Mouse (Mus musculus): ENCODE measurements around the gene Plch2.

The Plch2 gene

DNA sequence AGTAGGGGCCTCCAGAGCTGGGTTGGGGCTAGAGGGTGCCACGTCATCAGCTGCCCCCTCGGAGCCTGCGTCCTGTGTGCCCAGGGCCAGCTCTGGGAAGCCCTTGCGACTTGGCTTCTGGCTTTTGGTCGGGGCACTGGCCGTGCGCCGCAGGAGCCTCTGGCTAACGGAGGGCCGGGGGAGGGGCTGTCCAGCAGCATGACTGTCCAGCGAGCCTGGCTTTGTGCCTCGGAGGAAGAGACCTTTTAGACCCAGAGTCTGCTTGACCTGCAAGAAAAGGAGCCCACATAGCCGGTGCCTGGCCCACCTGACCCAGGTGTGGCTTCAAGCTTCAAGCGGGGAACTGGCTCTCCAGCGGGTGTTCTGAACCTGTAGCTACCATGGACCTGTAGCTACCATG, 69.8 kb downstream of the Plch2 start:
- DNase-seq (ENCODE audit: low spot score), result no peak

DNA sequence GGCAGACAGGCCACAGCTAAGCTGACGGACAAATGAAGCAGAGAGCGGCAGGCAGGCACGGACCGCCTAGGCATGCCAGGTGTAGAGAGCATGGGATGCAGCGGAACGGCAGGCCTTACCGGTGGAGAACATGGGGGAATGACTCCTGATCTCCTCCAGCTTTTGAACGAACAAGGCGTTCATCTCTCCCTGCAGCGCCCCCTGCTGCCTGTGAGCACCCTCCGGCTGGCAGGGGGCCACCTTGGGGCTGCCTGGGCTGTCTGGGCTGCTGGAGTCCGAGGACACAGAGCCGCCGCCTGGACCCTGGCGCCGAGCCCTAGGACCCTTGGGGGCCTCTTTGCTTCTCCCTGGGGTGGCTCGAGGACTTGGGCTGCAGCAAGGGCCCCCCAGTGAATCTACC, 70.5 kb downstream of the Plch2 start:
- DNase-seq (ENCODE audit: low spot score), result peak; percentile 56

DNA sequence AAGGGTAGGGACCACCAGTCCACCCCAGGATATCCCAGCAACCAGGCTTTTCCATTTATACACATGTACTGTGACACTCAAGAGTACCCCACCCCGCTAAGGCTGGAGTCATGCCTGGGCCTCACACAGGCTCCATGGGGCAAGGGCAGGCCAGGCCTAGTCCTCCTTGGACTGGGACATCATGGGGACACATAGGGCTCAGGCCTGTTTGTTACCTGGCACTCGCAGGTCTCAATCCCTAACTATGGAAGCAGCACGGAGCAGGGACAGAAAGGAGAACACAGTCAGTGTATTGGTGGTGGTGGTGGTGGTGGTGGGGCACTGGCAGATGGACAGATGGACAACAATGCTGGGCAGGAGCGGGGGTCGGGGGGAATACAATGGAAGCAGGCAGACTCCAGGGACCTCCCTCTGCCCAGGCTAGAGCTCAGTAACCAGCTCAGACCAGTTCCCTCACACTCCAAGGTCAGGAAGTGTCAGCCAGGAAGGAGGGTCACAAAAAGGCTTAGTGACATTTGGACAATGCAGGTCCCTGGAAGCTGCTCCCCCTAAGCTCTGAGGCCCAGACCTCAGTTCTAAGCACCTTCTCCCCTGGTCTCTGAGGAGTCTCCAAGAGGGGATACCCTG, 71.3 kb downstream of the Plch2 start:
- no peak for DNase-seq (ENCODE audit: low spot score)

DNA sequence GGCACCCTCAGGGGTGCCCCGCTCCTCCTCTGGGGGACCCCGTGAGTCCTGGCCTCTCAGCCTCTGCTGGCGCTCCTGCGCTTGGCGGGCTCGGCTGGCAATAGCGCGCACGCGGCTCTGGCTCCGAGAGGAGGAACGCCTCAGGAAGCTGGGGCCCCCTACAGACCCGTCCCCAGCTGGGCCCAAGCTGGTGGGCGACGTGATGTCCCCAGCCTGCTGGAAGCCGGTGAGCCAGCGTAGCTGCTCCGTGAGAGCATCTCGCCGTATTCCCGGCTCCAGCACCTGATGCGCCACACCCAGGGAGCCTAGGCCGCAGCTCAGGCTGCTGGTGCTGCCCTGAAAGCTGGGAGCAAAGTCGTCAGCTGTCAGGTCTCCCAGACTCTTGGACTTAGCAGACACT, 72.8 kb downstream of the Plch2 start:
- DNase-seq (ENCODE audit: low spot score), result no peak

DNA sequence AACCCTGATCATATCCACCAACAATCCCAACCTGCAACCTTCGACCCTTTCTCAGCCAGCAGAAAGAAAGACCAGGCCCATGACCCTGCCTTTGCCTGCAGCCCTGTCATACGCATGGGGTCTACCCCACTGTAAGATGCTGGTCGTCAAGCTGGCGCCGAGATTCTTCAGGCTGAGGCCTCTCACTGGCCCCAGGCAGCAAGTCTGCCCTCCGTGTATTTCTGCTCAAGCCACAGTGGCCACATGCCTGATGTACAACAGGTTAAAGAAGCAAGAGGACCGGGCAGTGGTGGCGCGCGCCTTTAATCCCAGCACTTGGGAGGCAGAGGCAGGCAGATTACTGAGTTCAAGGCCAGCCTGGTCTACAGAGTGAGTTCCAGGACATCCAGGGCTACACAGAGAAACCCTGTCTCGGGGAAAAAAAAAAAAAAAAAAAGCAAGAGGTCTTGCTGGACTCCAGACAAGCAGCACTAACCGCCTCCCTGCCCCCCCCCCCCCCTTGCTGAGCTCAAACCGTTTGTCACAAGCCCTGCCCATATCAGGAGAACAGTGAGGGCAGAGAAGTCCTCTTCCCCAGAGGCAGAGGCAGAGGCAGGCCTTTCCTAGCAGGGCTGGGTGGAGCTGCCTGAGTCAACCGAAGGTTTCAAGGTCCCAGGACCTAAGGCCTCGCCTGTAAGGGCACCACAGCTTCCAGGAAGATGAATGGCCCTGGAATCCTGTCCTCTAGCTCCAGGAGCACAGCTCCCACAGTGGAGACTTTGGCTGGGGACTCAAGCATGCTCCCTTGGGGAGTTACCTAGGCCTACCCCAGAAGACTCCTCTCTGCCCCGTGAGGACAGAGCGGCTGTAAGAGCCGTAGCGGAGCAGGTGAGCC, 74.1 kb downstream of the Plch2 start:
- no peak for DNase-seq (ENCODE audit: low spot score)

DNA sequence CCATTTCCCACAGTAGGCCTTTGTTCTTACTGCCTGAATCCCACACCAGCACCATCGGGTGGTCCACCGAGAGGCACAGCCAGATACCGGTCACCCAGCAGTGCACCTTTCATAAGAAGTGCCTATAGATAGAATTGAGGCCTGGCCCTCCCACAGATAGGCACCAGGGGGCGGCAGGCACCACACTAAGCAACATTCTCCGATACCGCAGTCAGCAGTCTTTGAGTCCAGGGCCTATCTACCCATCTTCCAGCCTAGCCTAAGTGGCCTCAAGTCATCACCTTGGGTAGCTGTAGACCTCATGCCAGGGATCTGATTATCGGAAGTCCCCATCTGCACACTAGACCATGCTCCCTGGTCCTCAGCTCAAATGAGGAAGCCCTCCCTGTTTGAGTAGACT, 75.1 kb downstream of the Plch2 start:
- DNase-seq (ENCODE audit: low spot score), result peak; percentile 29

DNA sequence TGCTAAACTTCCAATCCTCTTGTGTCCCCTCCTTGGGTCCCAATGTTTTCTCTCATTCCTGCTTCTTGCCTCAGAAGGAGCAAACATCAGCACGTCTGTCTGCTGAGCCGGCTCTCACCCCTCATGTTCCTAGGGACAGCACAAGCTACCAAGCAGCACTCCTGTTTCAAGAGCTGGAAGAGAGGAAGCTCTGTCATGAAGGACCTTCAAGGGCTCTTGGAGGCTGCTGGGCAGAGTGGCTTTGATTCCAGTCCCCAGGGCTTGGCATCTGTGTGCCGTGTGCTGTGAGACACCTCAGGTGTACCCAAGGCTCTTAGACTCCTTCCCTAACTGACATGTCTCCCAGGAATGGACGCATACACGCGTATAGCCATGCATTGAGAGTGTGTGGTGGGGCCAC, 75.5 kb downstream of the Plch2 start:
- DNase-seq (ENCODE audit: low spot score), result no peak

DNA sequence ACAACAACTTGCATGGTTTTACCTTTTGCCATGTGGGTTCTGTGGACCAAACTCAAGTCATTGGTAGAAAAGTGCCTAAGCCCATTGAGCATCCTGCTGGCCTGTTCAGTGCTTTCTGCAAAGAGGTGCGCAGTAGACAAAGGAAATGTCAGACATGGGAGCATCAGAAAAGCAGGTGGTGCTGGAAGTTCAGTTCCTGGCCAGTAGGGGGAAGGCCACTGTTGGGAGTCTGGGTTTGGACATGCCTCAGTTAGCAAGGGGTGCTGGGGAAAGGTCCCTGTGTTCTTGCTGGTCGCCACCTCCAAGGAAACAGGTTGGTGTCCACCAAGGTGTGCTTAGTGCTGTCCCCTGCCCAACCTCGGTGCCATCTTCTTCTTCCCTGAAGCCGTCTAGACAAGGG, 76.5 kb downstream of the Plch2 start:
- DNase-seq (ENCODE audit: low spot score), result no peak

DNA sequence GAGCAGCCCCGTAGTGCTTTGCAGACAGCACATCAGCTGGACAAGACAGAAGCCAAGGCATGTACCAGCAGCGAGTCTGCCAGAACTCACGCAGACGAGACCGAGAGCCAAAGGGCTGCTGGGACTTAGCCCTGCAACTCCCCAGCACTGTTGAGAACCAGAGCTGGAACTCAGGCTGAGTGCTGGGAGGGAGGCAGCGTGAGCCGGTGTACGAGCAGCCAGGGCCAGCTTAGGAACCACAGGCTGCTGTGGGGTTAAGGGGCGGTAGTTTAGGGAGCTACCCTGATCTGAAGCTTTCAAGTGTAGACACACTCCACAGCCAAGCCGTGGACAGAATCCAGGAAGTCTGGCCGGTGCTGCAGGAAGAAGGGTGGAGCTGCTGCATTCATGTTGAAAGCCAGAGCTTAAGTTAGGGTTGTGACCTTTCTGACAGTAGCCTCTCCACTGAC, 82.4 kb downstream of the Plch2 start:
- DNase-seq (ENCODE audit: low spot score), result no peak

DNA sequence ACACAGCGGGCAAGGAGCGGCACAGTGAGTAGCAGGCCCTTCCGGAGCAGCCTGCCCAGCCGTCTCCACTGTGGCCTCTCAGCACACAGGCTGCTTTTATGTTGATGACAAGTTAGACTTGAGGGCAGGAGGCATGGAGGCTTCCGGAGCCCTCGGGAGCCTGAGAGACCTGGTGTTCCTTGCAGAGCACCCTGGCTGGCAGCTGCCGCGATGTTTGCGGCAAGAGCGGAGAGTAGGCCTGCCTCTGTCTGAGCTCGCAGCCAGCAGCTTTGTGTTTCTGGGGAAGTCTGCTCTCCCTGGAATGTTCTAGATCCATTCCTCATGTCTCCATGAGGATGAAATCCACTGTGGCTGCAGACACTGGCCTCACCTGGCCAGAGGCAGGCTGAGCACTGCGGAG, 84.0 kb downstream of the Plch2 start:
- no peak for DNase-seq (ENCODE audit: low spot score)

DNA sequence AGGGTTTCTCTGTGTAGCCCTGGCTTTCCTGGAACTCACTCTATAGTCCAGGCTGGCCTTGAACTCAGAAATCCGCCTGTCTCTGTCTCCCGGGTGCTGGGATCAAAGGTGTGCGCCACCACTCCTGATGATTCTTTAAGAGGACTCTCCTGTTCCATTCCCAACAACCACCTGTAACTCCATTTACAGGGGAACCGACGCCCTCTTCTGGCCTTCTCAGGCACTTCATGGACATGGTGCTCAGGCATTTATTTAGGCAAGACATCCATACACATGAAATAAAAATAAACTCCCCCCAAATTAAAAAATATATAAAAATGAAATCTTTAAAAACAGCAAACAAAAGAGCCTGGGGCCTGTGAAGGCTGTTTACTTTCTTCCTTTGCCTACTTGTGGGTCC, 89.4 kb downstream of the Plch2 start:
- peak; percentile 50 for DNase-seq (ENCODE audit: low spot score)

DNA sequence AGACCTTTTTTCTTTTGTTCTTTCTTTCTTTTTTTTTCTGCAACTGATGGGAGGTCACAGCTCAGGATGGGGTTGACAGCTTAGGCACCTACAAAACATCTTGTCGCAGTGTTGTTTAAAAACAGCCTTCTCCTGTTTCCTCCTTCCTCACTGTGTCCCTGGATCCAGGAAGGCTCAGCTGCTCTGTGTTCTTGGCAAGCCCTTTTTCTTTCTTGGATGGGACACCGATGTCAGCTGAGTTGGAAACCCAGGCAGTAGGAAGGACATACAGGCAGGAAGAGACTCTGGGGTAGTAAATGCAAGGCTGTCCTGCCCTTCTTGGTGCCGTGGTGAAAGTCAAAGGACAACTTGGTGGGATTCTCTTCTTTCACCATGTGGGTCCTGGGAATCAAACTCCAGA, 90.7 kb downstream of the Plch2 start:
- DNase-seq (ENCODE audit: low spot score), result no peak

DNA sequence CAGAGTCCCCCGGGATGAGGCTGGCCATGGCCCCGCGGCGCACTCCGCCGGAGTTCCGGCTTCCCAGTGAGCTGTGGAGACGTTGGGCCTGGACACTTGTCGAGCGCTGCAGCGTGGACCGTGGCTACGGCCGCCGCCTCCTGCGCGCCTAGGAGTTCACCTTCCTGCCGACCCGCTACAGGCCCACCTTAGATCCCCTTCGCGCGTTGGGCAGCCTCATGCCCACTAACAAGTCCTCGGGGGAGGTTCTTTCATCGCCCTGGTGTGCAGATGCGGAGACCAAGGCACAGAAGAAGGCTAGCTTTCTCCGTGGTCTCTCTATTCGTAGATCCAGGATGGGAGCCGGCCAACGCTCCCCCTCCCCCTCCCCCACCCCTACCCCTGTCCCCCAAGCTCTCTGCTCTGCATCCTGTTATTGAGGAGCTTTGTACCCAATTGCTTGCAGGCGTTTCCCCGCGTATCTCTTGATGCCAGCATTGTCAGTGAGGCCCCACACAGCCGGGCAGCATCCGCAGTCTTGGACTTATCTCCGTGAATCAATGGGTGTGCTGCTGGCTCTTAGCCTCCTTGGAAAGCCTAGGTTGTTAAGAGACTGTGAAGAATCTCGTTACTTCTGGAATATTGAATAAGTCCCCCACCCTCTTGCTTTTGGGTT, 91.9 kb downstream of the Plch2 start:
- DNase-seq (ENCODE audit: low spot score), result peak; percentile 78

DNA sequence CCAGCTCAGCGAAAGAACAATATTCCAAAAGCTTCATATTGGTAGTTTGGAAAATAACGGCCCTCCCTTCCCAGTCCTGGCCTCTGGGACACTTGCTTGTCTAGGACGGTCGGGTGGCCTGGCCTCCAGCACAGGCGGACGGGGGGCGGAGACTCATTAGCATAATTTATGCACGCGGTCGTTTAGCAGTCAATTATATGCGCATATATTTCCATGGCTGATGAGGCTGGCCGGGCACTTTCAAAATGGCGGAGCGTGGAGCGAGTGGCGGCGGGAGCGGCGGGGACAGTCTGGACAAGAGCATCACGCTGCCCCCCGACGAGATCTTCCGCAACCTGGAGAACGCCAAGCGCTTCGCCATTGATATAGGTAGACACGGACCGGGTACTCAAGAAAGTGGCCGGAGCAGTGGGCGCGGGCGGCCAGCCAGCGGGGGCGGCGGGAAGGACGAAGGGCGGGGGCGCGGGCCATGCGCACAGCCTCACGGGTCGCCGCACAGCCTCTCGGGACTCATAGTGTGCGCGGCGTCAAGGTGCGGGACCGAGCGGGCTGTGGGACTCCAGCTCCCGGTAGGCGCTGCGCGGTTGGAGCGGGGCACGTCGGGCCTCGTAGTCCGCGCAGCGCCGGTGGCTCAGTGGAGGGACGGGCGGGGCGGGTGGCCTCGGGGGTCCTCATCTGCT, 92.5 kb downstream of the Plch2 start, which contains the start of gene Pank4:
Gene Pank4, plus strand, starts transcription at position 223 of the 680 bp plus-strand sequence.
- peak; percentile 87 for DNase-seq (ENCODE audit: low spot score)

DNA sequence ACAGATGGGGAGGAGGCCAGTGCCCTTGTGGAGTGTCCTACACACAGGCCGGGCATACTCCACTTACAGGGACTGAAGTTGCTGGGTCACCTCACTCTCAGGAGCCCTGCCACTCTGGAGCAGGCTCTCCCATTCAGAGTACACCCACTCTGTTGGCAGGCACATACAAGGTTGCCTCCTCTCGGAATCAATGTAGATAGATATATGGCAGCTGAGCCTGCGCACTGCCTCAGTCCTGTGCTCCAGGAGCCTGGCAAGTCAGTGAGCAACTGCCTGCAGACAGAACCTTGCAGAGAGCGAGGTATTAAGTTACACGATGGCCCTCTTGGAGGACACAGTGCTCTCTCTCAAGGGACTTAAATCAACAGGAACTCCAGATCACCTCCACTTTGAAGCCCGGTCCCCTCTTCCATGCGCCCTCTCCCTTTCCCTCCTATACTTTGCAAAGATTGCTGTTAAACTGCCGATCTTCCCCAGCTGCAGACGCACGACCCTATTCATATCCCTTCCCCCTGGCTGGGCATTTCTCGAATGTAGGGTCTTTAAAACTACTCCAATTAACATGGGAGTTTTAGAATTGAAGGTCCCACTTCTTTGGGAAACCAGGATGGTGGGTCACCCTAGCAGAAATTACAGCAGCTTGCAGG, 93.3 kb downstream of the Plch2 start:
- DNase-seq (ENCODE audit: low spot score), result no peak

DNA sequence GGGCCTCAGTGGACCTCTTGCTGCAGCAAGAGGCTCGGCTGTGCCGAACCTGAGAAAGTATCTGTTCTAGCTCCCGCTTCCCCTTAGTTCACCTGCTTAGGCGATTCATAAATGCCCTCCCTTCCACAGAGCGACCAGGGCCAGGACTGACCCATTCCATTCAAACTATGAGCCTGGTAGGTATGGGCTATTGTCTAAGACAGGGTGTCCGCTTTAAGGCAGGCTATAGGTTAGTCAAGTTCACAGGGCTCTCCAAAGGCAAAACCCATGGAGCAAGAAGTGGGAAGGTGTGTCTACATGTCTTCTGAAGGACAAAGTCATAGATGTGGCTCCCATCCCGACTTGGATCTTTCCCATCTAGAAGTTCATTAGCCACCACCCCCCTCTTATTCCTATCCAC, 93.9 kb downstream of the Plch2 start:
- DNase-seq (ENCODE audit: low spot score), result no peak

DNA sequence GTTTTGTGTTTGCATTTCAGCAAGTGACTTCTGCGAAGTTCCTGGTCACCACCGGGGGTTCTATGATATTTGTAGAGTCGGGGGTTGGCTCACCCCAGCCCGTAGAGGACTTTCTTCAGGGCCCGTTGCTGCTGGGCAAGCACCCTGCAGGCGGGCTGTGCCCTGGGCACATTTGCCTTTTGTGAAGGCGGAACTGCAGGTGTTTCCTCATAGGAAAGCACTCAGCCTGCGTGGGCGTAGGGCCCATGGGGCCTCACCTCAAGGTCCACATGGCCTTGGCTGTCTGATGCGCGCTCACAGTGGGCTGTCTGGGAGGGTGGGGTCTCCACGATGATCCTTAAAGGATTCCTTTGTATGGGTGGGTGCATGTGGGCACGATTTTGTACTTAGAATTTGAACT, 94.7 kb downstream of the Plch2 start:
- DNase-seq (ENCODE audit: low spot score), result no peak

DNA sequence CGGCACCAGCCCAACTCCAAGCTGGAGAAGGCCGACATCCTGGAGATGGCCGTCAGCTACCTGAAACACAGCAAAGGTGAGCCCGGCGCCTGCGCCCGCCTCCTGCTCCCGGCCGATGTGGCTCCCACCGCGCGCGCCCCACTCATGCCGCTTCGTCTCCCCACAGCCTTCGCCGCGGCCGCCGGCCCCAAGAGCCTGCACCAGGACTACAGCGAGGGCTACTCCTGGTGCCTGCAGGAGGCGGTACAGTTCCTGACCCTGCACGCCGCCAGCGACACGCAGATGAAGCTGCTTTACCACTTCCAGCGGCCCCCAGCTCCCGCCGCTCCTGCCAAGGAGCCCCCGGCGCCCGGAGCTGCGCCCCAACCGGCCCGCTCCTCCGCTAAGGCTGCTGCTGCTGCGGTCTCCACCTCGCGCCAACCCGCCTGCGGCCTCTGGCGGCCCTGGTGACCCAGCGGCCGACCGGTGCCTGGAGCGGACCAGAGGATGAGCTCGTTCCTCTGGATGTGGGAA, 95.3 kb downstream of the Plch2 start:
- no peak for DNase-seq (ENCODE audit: low spot score)

DNA sequence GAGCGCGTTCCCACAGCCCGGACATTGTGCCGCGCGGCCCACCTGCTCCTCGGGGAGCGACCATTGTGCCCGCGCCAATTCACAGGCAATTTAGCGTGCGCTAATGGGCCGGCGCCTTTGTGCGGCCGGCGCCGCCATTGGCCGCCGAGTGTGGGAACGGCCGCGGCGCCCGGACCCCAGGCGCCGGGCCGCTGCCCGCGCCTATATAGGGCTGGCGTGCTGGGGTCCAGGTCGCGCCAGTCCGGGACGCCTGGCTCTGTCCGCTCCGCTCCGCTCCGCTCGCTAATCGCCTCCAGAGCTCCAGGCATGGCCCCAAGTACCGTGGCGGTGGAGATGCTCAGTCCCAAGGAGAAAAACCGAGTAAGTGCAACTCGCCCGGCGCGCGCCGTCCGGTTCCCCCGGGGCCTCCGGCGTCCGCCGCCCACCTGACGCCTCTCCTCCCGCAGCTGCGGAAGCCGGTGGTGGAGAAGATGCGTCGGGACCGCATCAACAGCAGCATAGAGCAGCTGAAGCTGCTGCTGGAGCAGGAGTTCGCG, 95.8 kb downstream of the Plch2 start, which contains the start of gene Hes5:
Gene Hes5, plus strand, starts transcription at position 234 of the 536 bp plus-strand sequence.
- DNase-seq (ENCODE audit: low spot score), result no peak

DNA sequence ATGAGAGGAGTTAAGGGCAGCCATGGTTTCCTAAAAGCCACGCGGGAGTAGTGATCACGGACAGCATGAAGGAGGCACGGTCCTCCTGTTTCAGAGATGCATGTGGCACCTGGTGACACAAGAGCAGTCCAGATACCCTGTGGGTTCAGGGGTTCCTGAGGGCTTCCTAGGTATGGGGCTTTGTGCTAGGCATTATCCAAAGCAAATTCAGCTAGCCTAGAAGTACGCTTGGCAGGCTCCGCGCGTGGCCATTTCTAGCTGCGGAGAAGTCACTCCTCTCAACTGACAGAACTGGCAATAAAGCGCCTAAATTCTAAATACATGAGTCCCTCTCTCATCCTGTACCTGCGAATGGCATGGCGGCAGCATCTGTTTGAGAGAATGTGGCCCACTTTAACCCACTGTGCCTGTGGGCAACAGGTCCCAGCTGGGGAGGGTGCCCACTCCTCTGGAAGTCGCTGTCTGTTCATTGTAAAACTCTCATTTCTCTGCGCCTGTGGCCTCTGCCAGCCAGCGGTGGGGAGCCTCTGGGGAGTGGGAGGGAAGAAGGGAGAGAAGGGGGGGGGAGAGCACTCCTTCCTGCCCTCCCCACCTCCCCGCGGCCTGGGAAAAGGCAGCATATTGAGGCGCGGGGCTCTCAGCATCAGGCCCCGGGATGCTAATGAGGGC, 96.4 kb downstream of the Plch2 start:
- no peak for DNase-seq (ENCODE audit: low spot score)

DNA sequence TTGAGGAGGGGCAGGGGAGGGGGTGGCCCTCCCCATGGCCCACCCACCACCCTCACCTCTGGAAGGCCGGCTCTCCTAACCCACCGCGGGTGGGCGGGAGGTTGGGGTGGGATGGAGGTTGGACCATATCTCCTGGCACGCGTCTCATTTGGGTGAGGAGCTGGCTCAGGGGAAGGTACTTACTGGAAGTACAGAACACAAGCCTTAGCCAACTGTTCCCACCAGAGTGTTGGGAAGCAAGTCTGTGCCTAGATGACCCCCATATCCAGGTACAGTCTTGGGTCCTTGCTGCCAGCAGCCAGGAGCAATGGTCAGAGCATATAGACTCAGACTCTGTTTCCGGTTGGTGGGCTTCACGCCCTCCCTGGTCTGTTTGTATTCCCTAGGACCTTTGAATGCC, 98.0 kb downstream of the Plch2 start:
- DNase-seq (ENCODE audit: low spot score), result no peak

All from c-Kit-positive CD71-positive TER-119-positive erythroid progenitor cells, embryonic 14.5 days (primary cell).